Mouse (Mus musculus): ENCODE data around the gene Trim30d. TPM values are rescaled to one million over a fixed set of nuclear protein-coding genes. Genes with fewer than 3 reads are reported as not detected.

Trim30d gene
- polyA plus RNA-seq (2021; fragmentation: Nextera tagmentation): 0.40 and 0.46 TPM in 2 replicates
- long read RNA-seq, experiment 1, partial matches to known transcripts: 0 of 1 reads
- long read RNA-seq, experiment 1, other reads (novel, unspliced or antisense): 0 of 1 reads
- long read RNA-seq, experiment 2, partial matches to known transcripts: 0 of 1 reads
- long read RNA-seq, experiment 2, other reads (novel, unspliced or antisense): 0 of 1 reads

DNA sequence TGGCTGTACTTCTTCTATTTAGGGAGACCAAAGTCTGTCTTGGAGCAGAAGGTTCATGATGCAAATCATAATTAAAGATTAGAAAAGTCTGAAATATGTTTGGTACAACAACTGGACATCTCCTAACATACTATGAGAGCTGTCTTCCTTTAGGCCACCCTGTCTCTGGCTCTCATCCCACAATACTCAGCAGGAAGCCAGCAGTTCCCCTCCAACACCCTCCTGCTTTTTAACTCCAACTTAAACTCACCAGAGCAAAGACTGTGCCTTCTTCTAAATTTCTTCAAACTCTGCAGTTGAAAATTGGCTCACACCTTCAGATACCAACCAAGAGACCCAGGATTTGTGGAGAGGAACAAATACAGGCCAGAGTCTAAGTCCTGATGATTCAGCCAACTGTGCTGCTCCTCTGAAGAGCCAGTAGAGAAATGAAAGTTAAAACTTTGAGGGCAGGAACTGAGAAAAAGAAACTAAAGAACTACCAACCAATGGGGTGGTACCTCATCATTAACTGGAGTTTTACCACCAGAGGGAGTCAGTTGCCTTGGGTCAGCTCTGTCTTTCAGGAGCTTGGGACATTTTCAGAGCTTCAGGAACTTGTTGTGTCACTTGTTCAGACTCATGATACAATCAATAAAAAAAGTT is at the start of gene Trim30d:
TSS of gene Trim30d (minus strand) at position 429 of the 645 bp plus-strand sequence.

GRCm38 (mm10) chr7:104549833-104550232 is 42.2 kb upstream of the Trim30d start, which contains the start of gene Olfr651:
Olfr651 (plus strand) TSS chr7:104550133.

DNA sequence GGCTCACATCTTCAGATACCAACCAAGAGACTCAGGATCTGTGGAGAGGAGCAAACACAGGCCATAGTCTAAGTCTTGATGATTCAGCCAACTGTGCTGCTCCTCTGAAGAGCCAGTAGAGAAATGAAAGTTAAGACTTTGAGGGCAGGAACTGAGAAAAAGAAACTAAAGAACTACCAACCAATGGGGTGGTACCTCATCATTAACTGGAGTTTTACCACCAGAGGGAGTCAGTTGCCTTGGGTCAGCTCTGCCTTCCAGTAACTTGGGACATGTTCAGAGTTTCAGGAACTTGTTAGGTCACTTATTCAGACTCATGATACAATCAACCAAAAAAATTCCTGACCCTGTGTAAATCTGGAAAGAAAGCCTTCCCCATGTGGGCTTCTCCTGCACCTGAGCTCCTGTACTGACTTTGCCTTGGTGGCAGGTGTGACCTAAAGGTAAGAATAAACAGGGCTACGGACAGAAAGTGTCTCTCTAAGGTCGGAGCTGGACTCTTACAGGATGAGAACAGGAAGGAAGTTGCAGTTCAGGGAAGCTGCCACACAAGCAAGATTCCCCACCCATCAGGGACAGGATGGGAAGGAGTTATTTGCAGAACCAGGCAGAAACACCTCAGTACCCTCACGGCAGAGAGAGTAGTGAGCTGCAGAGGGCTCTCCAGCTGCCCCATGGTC is 42.4 kb downstream of the Trim30d start, which contains the start of gene Trim30a:
TSS of gene Trim30a (minus strand) at position 129 of the 680 bp plus-strand sequence.

Other genes starting within 250 kb of the Trim30d start
- gene Trim5, start 219.8 kb downstream of the Trim30d start, polyA plus RNA-seq (2021; fragmentation: Nextera tagmentation): 0.19 and 0.23 TPM in 2 replicates
- 1.8 and 3.3 TPM in 2 replicates for gene Trim12a, start 192.4 kb downstream of the Trim30d start, polyA plus RNA-seq (2021; fragmentation: Nextera tagmentation)
- not detected in 2 replicates for gene Trim34b, start 178.4 kb downstream of the Trim30d start, polyA plus RNA-seq (2021; fragmentation: Nextera tagmentation)
- 0.67 and 0.77 TPM in 2 replicates for gene Trim12c, start 154.5 kb downstream of the Trim30d start, polyA plus RNA-seq (2021; fragmentation: Nextera tagmentation)
- 0.05 TPM in 1 of 2 replicates, not detected in the other for gene Trim30b, start 138.0 kb downstream of the Trim30d start, polyA plus RNA-seq (2021; fragmentation: Nextera tagmentation)
- not detected in 2 replicates for gene Trim30c, start 107.0 kb downstream of the Trim30d start, polyA plus RNA-seq (2021; fragmentation: Nextera tagmentation)
- gene Trim30a, start 42.7 kb downstream of the Trim30d start, polyA plus RNA-seq (2021; fragmentation: Nextera tagmentation): 0.59 and 0.65 TPM in 2 replicates
- not detected in 2 replicates for gene Olfr651, start 42.3 kb upstream of the Trim30d start, polyA plus RNA-seq (2021; fragmentation: Nextera tagmentation)
- gene Olfr652, start 53.1 kb upstream of the Trim30d start, polyA plus RNA-seq (2021; fragmentation: Nextera tagmentation): 0.04 TPM in 1 of 2 replicates, not detected in the other
- not detected in 2 replicates for gene Olfr653, start 69.5 kb upstream of the Trim30d start, polyA plus RNA-seq (2021; fragmentation: Nextera tagmentation)
- gene Olfr654, start 79.2 kb upstream of the Trim30d start, polyA plus RNA-seq (2021; fragmentation: Nextera tagmentation): not detected in 2 replicates
- gene Olfr655, start 93.9 kb upstream of the Trim30d start, polyA plus RNA-seq (2021; fragmentation: Nextera tagmentation): not detected in 2 replicates
- not detected in 2 replicates for gene Olfr656, start 106.1 kb upstream of the Trim30d start, polyA plus RNA-seq (2021; fragmentation: Nextera tagmentation)
- gene Olfr657, start 116.9 kb upstream of the Trim30d start, polyA plus RNA-seq (2021; fragmentation: Nextera tagmentation): not detected in 2 replicates
- 0.09 and 0.13 TPM in 2 replicates for gene Olfr658, start 139.5 kb upstream of the Trim30d start, polyA plus RNA-seq (2021; fragmentation: Nextera tagmentation)
- gene Olfr659, start 158.9 kb upstream of the Trim30d start, polyA plus RNA-seq (2021; fragmentation: Nextera tagmentation): not detected in 2 replicates
- gene Olfr661, start 178.7 kb upstream of the Trim30d start, polyA plus RNA-seq (2021; fragmentation: Nextera tagmentation): not detected in 2 replicates

Data from left cerebral cortex, adult 6 months (tissue).